Mouse (Mus musculus): ENCODE results near the gene Prdx6b. TPM values are rescaled to one million over a fixed set of nuclear protein-coding genes. Genes with fewer than 3 reads are reported as not detected.

Gene Prdx6b
- polyA plus RNA-seq (2015; fragmentation: Nextera tagmentation; extraction: Ambion mirVana) = 0.05 TPM in 1 of 2 replicates, not detected in the other

GRCm38 (mm10) chr2:80292172-80292571 is at the start of gene Prdx6b:
Gene Prdx6b, plus strand, starts transcription at chr2:80292472.
- Histone ChIP-seq H3K4me1 (no peaks in the 10 kb centered on the region), H3K27me3 (no peaks in the 10 kb centered on the region), H3K27ac (replicated peaks) (no peak within 1 kb of the TSS), H3K9me3 (replicated peaks) (no peaks in the 10 kb centered on the region), H3K4me3 (replicated peaks) (no peak within 1 kb of the TSS), H3K9ac (no peak within 1 kb of the TSS), H3K36me3 (no peaks in the 10 kb centered on the region), H3K4me2 (replicated peaks) (no peak within 1 kb of the TSS)
- 79% methylated on average over 8 of the region's 8 CpGs for whole genome bisulfite sequencing
- ATAC-seq (ENCODE audit: insufficient number of reproducible peaks, low FRiP score, low TSS enrichment, low read depth) = no peak

- no peak overlapping the region for H3K4me3 ChIP-seq (replicated peaks)
- H3K9me3 ChIP-seq (replicated peaks) = no peaks in the 10 kb centered on the region
- no peaks in the 10 kb centered on the region for H3K27me3 ChIP-seq
- no peak overlapping the region for H3K4me2 ChIP-seq (replicated peaks)
- ATAC-seq (ENCODE audit: insufficient number of reproducible peaks, low FRiP score, low TSS enrichment, low read depth) = no peak
- H3K27ac ChIP-seq (replicated peaks) = no peak overlapping the region
- H3K9ac ChIP-seq = no peak overlapping the region
- H3K4me1 ChIP-seq = no peaks in the 10 kb centered on the region
- WGBS = 59% methylated on average over 3 of the region's 3 CpGs
- H3K36me3 ChIP-seq = no peaks in the 10 kb centered on the region
Measured at GRCm38 (mm10) chr2:80247466-80247865, 44.8 kb upstream of the Prdx6b start.

- H3K27me3 ChIP-seq = no peaks in the 10 kb centered on the region
- no peak overlapping the region for H3K4me3 ChIP-seq (replicated peaks)
- no peaks in the 10 kb centered on the region for H3K36me3 ChIP-seq
- H3K9me3 ChIP-seq (replicated peaks) = no peaks in the 10 kb centered on the region
- no peak overlapping the region for H3K4me2 ChIP-seq (replicated peaks)
- no peak overlapping the region for H3K9ac ChIP-seq
- no peaks in the 10 kb centered on the region for H3K4me1 ChIP-seq
- no peak for ATAC-seq (ENCODE audit: insufficient number of reproducible peaks, low FRiP score, low TSS enrichment, low read depth)
- no peak overlapping the region for H3K27ac ChIP-seq (replicated peaks)
Measured at GRCm38 (mm10) chr2:80247868-80248267, 44.4 kb upstream of the Prdx6b start.

- 77% methylated on average over 3 of the region's 3 CpGs for WGBS
- no peak for ATAC-seq (ENCODE audit: insufficient number of reproducible peaks, low FRiP score, low TSS enrichment, low read depth)
- H3K4me1 ChIP-seq = no peaks in the 10 kb centered on the region
- no peak overlapping the region for H3K4me2 ChIP-seq (replicated peaks)
- no peaks in the 10 kb centered on the region for H3K36me3 ChIP-seq
- H3K4me3 ChIP-seq (replicated peaks) = no peak overlapping the region
- H3K9me3 ChIP-seq (replicated peaks) = no peaks in the 10 kb centered on the region
- H3K27ac ChIP-seq (replicated peaks) = no peak overlapping the region
- no peaks in the 10 kb centered on the region for H3K27me3 ChIP-seq
- no peak overlapping the region for H3K9ac ChIP-seq
Measured at GRCm38 (mm10) chr2:80259888-80260672, 32.2 kb upstream of the Prdx6b start.

GRCm38 (mm10) chr2:80266894-80267293 is 25.4 kb upstream of the Prdx6b start:
- no peaks in the 10 kb centered on the region for H3K9me3 ChIP-seq (replicated peaks)
- peak overlapping the region; percentile 29 for H3K4me2 ChIP-seq (replicated peaks)
- 14% methylated on average over 11 of the region's 11 CpGs for WGBS
- H3K9ac ChIP-seq = no peak overlapping the region
- H3K4me1 ChIP-seq = no peaks in the 10 kb centered on the region
- no peak for ATAC-seq (ENCODE audit: insufficient number of reproducible peaks, low FRiP score, low TSS enrichment, low read depth)
- 0 out of 2 replicates have a peak overlapping the region, but pooled peaks have one; percentile 6 for H3K4me3 ChIP-seq (replicated peaks)
- no peaks in the 10 kb centered on the region for H3K27me3 ChIP-seq
- no peak overlapping the region for H3K27ac ChIP-seq (replicated peaks)
- no peaks in the 10 kb centered on the region for H3K36me3 ChIP-seq

- Histone ChIP-seq H3K27ac (replicated peaks) (no peak overlapping the region), H3K27me3 (no peaks in the 10 kb centered on the region), H3K36me3 (no peaks in the 10 kb centered on the region), H3K4me3 (replicated peaks) (no peak overlapping the region), H3K9me3 (replicated peaks) (no peaks in the 10 kb centered on the region), H3K9ac (no peak overlapping the region), H3K4me2 (replicated peaks) (no peak overlapping the region), H3K4me1 (no peaks in the 10 kb centered on the region)
- WGBS = 56% methylated on average over 4 of the region's 4 CpGs
- ATAC-seq (ENCODE audit: insufficient number of reproducible peaks, low FRiP score, low TSS enrichment, low read depth) = no peak
Measured at GRCm38 (mm10) chr2:80268053-80268452, 24.2 kb upstream of the Prdx6b start.

GRCm38 (mm10) chr2:80271431-80271830 is 20.8 kb upstream of the Prdx6b start:
- Histone ChIP-seq H3K9me3 (replicated peaks) (no peaks in the 10 kb centered on the region), H3K27me3 (no peaks in the 10 kb centered on the region), H3K36me3 (no peaks in the 10 kb centered on the region), H3K4me1 (no peaks in the 10 kb centered on the region), H3K27ac (replicated peaks) (no peak overlapping the region), H3K9ac (no peak overlapping the region), H3K4me2 (replicated peaks) (no peak overlapping the region), H3K4me3 (replicated peaks) (no peak overlapping the region)
- no peak for ATAC-seq (ENCODE audit: insufficient number of reproducible peaks, low FRiP score, low TSS enrichment, low read depth)
- WGBS = 78% methylated on average over 1 of the region's 1 CpGs

GRCm38 (mm10) chr2:80273038-80273437 is 19.2 kb upstream of the Prdx6b start:
- Histone ChIP-seq H3K4me2 (replicated peaks) (no peak overlapping the region), H3K9ac (no peak overlapping the region), H3K36me3 (no peaks in the 10 kb centered on the region), H3K27ac (replicated peaks) (no peak overlapping the region), H3K9me3 (replicated peaks) (no peaks in the 10 kb centered on the region), H3K4me3 (replicated peaks) (no peak overlapping the region), H3K27me3 (no peaks in the 10 kb centered on the region), H3K4me1 (no peaks in the 10 kb centered on the region)
- 88% methylated on average over 3 of the region's 3 CpGs for WGBS
- no peak for ATAC-seq (ENCODE audit: insufficient number of reproducible peaks, low FRiP score, low TSS enrichment, low read depth)

- H3K36me3 ChIP-seq = no peaks in the 10 kb centered on the region
- no peak overlapping the region for H3K27ac ChIP-seq (replicated peaks)
- no peaks in the 10 kb centered on the region for H3K27me3 ChIP-seq
- ATAC-seq (ENCODE audit: insufficient number of reproducible peaks, low FRiP score, low TSS enrichment, low read depth) = no peak
- no peak overlapping the region for H3K4me2 ChIP-seq (replicated peaks)
- H3K4me3 ChIP-seq (replicated peaks) = no peak overlapping the region
- no peaks in the 10 kb centered on the region for H3K4me1 ChIP-seq
- H3K9ac ChIP-seq = no peak overlapping the region
- 75% methylated on average over 4 of the region's 4 CpGs for WGBS
- H3K9me3 ChIP-seq (replicated peaks) = no peaks in the 10 kb centered on the region
Measured at GRCm38 (mm10) chr2:80273763-80274162, 18.5 kb upstream of the Prdx6b start.

GRCm38 (mm10) chr2:80275136-80275535 is 17.1 kb upstream of the Prdx6b start:
- Histone ChIP-seq H3K27ac (replicated peaks) (no peak overlapping the region), H3K4me1 (no peaks in the 10 kb centered on the region), H3K9me3 (replicated peaks) (no peaks in the 10 kb centered on the region), H3K4me3 (replicated peaks) (no peak overlapping the region), H3K9ac (no peak overlapping the region), H3K36me3 (no peaks in the 10 kb centered on the region), H3K4me2 (replicated peaks) (no peak overlapping the region), H3K27me3 (no peaks in the 10 kb centered on the region)
- ATAC-seq (ENCODE audit: insufficient number of reproducible peaks, low FRiP score, low TSS enrichment, low read depth) = no peak
- WGBS = 54% methylated on average over 2 of the region's 2 CpGs

- Histone ChIP-seq H3K4me2 (replicated peaks) (no peak overlapping the region), H3K4me3 (replicated peaks) (no peak overlapping the region), H3K27ac (replicated peaks) (no peak overlapping the region), H3K9ac (no peak overlapping the region), H3K36me3 (no peaks in the 10 kb centered on the region), H3K9me3 (replicated peaks) (no peaks in the 10 kb centered on the region), H3K27me3 (no peaks in the 10 kb centered on the region), H3K4me1 (no peaks in the 10 kb centered on the region)
- WGBS = 63% methylated on average over 2 of the region's 2 CpGs
- ATAC-seq (ENCODE audit: insufficient number of reproducible peaks, low FRiP score, low TSS enrichment, low read depth) = no peak
Measured at GRCm38 (mm10) chr2:80282214-80282613, 10.1 kb upstream of the Prdx6b start.

- ATAC-seq (ENCODE audit: insufficient number of reproducible peaks, low FRiP score, low TSS enrichment, low read depth) = no peak
- H3K9ac ChIP-seq = no peak overlapping the region
- no peaks in the 10 kb centered on the region for H3K36me3 ChIP-seq
- no peaks in the 10 kb centered on the region for H3K4me1 ChIP-seq
- H3K4me2 ChIP-seq (replicated peaks) = no peak overlapping the region
- H3K4me3 ChIP-seq (replicated peaks) = no peak overlapping the region
- 68% methylated on average over 4 of the region's 4 CpGs for WGBS
- H3K27ac ChIP-seq (replicated peaks) = no peak overlapping the region
- H3K9me3 ChIP-seq (replicated peaks) = no peaks in the 10 kb centered on the region
- H3K27me3 ChIP-seq = no peaks in the 10 kb centered on the region
Measured at GRCm38 (mm10) chr2:80286397-80286796, 5.9 kb upstream of the Prdx6b start.
